Mouse (Mus musculus) ES-CJ7 (cell line): ENCODE results near the gene Dok5.

ENCODE experiments used
- DNase-seq: peaks from one replicate; pipeline ENCODE4 v3.0.0; 2011; ENCODE audit warnings: low read depth, low spot score

The Dok5 gene

GRCm38 (mm10) chr2:170857507-170857906 lies 125.9 kb downstream of the Dok5 start:
- DNase-seq = no peak

- DNase-seq = no peak
Observed at GRCm38 (mm10) chr2:170858640-170859039, 127.0 kb downstream of the Dok5 start.

GRCm38 (mm10) chr2:170860576-170860975 lies 129.0 kb downstream of the Dok5 start:
- peak; percentile 53 for DNase-seq

GRCm38 (mm10) chr2:170862799-170863198 lies 131.2 kb downstream of the Dok5 start:
- no peak for DNase-seq

GRCm38 (mm10) chr2:170863201-170863600 lies 131.6 kb downstream of the Dok5 start:
- DNase-seq = no peak

- peak; percentile 73 for DNase-seq
Observed at GRCm38 (mm10) chr2:170864043-170864442, 132.4 kb downstream of the Dok5 start.

- no peak for DNase-seq
Observed at GRCm38 (mm10) chr2:170864820-170865219, 133.2 kb downstream of the Dok5 start.

- no peak for DNase-seq
Observed at GRCm38 (mm10) chr2:170870566-170870965, 139.0 kb downstream of the Dok5 start.

- no peak for DNase-seq
Observed at GRCm38 (mm10) chr2:170871469-170871868, 139.9 kb downstream of the Dok5 start.

GRCm38 (mm10) chr2:170873382-170873781 lies 141.8 kb downstream of the Dok5 start:
- DNase-seq = peak; percentile 55

GRCm38 (mm10) chr2:170877515-170877914 lies 145.9 kb downstream of the Dok5 start:
- DNase-seq = peak; percentile 81

GRCm38 (mm10) chr2:170877936-170878335 lies 146.3 kb downstream of the Dok5 start:
- no peak for DNase-seq

GRCm38 (mm10) chr2:170884209-170884801 lies 152.7 kb downstream of the Dok5 start:
- DNase-seq = no peak

GRCm38 (mm10) chr2:170887984-170888383 lies 156.4 kb downstream of the Dok5 start:
- DNase-seq = no peak

GRCm38 (mm10) chr2:170895096-170895495 lies 163.5 kb downstream of the Dok5 start:
- DNase-seq = no peak

GRCm38 (mm10) chr2:170902204-170903028 lies 170.8 kb downstream of the Dok5 start:
- no peak for DNase-seq

- no peak for DNase-seq
Observed at GRCm38 (mm10) chr2:170903029-170903306, 171.4 kb downstream of the Dok5 start.

GRCm38 (mm10) chr2:170903367-170903766 lies 171.8 kb downstream of the Dok5 start:
- no peak for DNase-seq

- DNase-seq = peak; percentile 65
Observed at GRCm38 (mm10) chr2:170912589-170913223, 181.1 kb downstream of the Dok5 start.

- DNase-seq = no peak
Observed at GRCm38 (mm10) chr2:170913863-170914262, 182.3 kb downstream of the Dok5 start.

GRCm38 (mm10) chr2:170915646-170916045 lies 184.0 kb downstream of the Dok5 start:
- no peak for DNase-seq

GRCm38 (mm10) chr2:170922260-170922659 lies 190.7 kb downstream of the Dok5 start:
- no peak for DNase-seq

GRCm38 (mm10) chr2:170924131-170924530 lies 192.5 kb downstream of the Dok5 start:
- no peak for DNase-seq
